Mouse (Mus musculus) urinary bladder, postnatal 36 days (tissue): ENCODE data around the gene Pla2g7.
"Not testable (repeated sequence)": the region's sequence is repeated elsewhere in the genome, so short reads cannot be mapped to it uniquely, and the experiment has no call there.

Source experiments
- DNase-seq, 2 experiments: peaks; one replicate each; pipeline ENCODE4 v3.0.0; 2022; ENCODE audit warnings: low spot score in 2 of 2, mixed read lengths in 1 of 2

The Pla2g7 gene

DNA sequence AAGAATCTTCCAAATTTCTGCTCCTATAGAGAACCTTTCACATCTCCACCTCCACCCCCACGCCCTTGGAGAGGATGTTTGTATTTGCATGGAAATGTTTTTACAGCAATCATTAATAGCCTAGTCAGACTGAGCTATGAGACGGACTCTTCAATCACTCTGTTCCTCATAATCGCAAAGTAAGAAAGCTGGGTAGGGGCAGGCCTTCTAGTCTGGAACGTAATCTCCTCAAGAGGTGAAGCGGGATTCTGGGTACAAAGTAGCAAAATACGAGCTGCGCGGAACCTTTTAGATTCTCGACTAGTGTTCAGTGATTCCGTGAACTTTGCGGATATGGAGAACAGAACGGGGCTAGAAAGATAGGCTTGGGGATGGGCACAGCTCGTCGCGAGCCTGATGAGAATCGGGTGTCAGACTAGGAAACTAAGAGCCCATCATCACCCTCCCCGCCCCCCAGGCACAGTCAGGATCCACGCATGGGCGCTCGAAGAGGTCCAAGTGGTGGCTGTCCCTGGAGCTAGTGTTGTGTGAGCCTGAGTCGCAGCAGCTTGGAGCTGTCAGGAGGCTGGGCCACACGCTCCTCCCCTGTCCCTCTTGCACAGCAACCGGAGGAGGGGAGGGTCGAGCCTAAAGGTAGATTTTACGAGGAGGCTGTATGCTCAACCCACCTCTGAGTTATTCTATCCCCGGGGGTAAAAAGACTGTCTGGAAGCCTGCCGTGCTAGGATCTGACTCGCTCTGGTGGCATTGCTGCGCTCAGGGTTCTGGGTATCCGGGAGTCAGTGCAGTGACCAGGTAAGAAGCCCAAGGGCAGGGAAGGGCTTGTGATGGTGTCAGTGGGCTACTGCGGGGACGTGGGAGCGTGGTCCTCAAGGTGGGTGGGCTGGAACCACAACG lies at the start of gene Pla2g7:
Gene Pla2g7, plus strand, starts transcription at position 107 of the 897 bp plus-strand sequence.
- DNase-seq: peak; percentile 44 to 46

DNA sequence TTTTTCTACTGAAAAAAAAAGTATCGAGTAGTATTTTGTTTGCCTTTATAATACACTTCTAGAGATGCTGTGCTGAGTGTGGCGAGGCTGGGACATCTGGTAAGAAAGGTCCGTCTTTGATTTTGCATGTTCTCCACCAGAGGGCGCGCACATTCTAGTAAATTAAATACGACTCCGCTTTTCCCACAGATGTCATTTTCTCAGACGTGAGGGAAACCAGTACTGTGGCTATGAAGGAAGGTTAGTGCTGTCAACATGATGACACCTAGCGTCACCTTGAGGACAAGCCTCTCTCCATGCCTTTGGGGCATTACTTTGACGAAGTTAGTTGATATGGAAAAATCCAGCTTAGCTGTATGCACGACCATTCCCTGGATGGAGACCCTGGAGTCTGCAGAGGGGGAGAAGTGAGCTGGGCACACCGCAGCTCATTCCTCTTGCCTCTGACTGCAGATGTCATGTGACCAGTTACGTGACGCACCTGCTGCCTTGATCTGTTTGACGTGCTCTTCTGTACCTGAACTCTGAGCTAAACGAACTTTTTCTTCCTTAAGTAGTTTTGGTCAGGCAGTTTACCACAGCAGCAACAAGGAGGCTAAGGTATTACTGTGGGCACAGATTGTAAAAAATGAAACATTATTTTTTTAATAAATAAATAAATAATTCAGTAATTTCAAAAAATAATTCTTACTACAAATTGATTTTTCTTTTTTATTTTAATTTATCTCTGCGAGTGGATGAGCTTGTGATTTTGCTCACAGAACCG lies 49.1 kb upstream of the Pla2g7 start:
- DNase-seq: peak; percentile 43 to 59

- no peak for DNase-seq
Measured at GRCm38 (mm10) chr17:43520166-43520565, 47.7 kb upstream of the Pla2g7 start.

DNA sequence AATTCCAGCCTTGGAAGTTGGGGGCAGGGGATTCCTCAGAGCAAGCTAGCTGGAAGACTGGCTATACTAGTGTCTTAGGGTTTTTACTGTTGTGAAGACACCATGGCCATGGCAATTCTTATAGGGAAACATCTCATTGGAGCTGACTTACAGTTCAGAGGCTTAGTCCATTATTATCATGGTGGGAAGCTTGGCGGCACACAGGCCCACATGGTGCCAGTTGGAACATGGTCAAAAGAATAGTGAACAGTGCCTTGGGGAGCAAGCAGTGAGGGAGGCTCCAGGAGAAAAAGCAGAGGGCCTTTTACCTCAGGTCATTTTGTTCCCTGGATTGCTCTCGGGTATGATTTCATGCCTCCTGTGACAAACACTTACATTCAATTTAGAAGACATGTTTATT lies 37.4 kb upstream of the Pla2g7 start:
- DNase-seq: no peak

DNA sequence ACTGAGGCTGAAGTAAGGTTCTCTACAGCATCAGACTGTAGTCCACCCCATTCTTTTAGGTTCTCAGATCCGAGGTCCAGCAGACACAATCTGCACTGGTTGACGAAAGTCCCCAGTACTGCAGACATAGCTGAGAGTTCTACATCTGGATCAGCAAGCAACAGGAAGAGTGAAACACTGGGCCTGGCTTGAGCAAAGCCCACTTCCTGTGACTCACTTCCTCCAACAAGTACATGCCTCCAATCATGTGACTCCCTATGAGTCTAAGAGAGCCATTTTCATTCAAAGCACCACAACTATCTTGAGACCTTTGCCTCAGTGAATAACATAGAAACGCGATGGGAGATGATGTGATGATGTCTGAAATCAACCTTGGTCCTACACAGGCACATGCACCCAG lies 36.7 kb upstream of the Pla2g7 start:
- no peak for DNase-seq

- peak; percentile 20 to 38 for DNase-seq
Measured at GRCm38 (mm10) chr17:43534362-43535222, 33.3 kb upstream of the Pla2g7 start.

DNA sequence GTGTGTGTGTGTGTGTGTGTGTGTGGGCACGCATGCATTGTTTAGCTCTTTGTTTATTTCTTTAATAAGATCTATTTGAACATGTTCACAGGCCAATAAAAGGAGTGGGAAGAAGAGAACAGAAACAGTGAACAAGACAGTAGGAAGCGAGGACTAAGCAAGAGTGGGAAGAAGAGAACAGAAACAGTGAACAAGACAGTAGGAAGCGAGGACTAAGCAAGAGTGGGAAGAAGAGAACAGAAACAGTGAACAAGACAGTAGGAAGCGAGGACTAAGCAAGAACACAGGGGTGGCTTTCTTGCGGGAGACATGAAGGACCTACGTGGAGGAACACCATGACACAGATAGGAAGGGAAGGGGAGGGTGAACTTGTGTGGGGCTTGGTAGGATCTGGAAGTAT lies 31.1 kb upstream of the Pla2g7 start:
- not testable (repeated sequence) for DNase-seq

GRCm38 (mm10) chr17:43538767-43539166 lies 29.1 kb upstream of the Pla2g7 start:
- no peak for DNase-seq

DNA sequence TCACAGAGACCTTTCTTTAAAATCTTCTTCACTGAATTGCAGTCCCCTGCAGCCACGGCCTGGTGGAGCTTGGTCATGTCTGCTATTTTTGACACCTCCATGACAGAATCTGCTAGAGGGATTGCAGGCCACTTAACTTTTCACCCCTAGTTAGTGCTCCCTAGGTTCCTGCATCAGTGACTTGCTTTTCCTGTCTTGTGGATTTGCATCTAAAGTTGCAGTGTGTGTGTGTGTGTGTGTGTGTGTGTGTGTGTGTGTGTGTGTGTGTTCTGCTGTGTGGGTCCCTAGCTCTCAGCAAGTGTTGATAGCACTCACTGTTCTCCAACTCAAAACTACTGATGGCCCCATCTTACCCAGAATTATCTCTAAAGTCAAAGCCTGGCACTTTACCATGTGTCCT lies 24.4 kb upstream of the Pla2g7 start, which contains the start of gene Ankrd66:
Gene Ankrd66, minus strand, starts transcription at position 101 of the 400 bp plus-strand sequence.
- DNase-seq: no peak

DNA sequence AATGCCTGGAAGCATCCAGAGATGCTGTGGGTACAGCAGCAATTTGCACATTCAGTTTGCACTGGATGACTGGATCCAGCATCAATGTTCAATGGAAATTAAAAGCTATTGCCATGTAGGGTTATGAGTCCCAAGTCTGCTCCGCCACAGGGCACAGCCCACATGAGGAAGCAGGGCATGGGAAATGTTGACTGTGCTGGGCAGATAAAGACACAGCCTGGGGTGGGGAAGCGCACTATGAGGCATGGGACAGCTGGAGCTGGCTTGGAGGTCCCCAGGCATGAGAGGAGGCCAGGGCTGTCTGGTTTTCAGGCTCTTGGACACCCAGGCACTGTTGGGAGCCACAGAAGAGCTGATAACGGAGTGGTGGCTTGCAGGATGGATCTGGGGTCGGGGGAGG lies 23.9 kb upstream of the Pla2g7 start:
- no peak for DNase-seq

- DNase-seq: no peak
Measured at GRCm38 (mm10) chr17:43551122-43551630, 16.7 kb upstream of the Pla2g7 start.

DNA sequence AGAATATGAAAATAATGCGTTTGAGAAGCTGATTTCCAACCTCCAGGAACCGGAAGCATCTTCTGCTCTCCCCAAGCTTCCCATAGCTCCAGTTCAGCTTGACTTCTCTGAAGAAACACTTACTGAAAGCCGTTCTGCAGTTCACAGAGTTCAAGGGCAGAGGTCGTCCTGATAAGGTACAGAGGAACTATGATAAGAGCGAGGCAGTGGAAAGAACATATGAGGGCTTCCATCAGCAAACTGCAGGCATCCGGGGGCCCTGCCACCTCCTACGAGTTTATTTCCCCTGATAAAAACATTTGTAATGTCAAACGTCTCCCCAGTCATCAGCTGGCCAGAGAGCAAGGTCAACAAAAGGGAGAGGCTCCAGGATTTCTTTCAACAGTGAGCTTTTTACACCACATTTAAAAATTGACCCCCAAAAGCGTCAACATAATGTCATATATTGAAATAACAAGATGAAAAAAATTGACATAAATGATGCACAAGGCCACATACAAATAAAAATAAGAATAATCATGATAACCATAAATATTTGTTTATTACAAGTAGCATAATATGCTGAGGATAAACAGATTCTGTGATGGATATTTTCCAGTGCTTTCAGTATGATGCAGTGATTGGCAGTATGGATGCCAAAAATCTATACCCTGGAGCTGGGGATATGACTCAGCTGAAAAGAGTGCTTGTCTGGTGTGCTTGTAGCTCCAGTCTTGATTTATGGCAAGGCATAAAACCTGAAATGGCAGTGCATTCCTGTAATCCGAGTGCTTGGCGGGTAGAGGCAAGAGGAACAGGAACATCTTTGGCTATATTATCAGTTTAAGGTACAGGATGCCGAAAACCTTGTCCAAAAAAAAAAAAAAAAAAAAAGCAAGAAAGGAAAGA lies 13.1 kb upstream of the Pla2g7 start:
- DNase-seq: no peak

- no peak for DNase-seq
Measured at GRCm38 (mm10) chr17:43557104-43557503, 10.8 kb upstream of the Pla2g7 start.

DNA sequence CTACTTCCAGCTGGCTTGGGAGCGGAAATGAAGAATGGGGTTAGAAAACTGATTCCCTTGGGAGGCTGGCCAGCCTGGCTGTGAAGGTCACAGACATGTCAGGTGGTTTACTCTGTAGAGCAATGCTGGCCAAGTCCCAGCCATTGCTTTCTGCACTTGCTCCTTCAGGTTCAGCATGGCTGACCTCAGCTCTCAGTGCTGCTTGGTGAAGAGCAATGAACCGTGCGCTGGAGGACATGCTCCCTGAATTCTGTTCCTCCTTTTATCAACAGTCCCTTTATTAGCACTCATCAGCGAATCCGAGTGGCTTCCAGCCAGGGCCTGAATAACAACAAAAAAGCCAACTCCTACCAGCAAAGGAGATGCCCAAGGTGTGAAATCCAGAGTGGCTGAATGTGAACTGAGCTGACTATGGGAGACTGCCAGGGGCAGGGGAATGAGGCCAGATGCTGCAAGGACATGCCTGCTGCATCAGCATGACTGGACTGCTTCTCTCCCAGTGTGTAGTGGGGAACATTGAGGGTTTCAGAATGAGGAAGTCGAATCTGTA lies 10.3 kb upstream of the Pla2g7 start:
- peak in 1 of 2 experiments; percentile 9 for DNase-seq

DNA sequence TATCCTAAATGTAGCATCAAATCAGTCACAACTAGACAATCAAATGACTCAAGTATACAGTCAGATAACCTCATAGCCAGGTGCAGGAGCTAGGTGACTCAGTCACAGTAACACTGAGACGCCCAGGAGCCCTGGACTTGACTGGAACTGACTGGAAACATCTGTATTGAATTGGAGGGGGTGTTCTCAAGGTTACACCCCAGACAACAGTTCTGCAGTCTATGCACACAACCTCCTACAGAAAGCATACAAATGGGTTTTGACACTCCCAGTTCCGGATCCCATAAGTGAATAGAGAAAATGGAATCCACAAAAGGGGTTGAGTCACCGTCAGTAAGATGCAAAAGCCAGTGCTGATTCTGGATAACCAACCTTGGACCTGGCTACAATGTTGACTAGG lies 9.2 kb upstream of the Pla2g7 start:
- no peak for DNase-seq

GRCm38 (mm10) chr17:43563192-43563987 lies 4.5 kb upstream of the Pla2g7 start:
- no peak for DNase-seq

DNA sequence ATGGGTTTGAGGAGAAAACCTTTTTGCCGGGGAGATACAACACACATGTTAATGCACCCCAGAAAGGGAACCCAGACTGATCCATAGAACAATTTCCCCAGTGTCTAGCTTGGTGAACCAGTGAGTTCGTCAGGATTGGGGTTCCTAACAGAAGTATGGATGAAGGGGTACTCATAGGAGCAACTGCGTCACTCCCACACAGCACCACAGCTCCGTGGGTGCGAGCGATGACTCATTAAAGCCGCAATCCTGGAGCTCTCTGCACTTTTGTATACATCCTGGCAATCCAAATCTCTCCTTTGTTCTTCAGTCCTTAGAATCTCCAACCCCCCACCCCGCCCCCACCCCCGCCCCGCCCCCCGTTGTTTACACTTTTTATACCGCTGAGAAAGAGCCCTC lies 306 bp upstream of the Pla2g7 start:
- no peak for DNase-seq

DNA sequence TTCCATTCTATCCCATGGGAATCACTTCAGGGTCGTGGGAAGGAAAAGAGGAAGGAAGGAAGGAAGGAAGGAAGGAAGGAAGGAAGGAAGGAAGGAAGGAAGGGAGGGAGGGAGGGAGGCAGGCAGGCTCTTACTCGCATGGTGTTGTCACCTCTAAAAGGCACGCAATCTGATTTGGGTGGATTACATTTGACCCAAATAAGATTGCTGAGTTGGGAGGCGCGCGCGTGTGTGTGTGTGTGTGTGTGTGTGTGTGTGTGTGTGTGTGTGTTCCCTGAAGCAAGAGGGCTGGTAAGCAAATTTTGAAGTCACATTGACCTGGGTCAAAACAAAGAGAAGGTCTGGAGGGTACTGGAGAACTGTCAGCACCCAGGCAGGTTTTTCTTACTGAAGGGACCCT lies 1.4 kb downstream of the Pla2g7 start:
- DNase-seq: peak in 1 of 2 experiments; percentile 29

DNA sequence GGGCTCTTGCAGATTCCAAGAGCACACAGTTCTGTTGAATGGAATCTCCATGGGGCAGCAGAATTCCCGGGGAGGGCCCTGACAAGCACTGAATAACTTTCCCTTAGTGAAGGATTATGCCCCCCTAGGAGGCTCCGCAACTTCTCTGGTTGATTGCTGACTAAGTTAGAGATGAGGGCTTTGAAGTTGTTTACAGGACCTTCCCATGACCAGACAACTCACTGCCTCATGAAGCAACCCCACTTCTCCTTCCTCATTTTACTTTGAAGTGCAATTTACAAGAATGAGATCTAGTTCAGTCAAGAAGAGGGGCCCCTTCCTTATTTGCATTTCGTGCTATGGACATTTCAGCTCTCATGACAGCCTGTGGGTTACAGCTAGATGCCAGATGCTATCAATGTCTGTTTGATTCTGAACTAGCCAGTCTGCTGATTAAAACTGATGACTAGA lies 5.8 kb downstream of the Pla2g7 start:
- DNase-seq: no peak
